Mouse (Mus musculus): ENCODE measurements around the gene Mrpl48. TPM values are rescaled to one million over a fixed set of nuclear protein-coding genes. Genes with fewer than 3 reads are reported as not detected.

Mrpl48 gene
- polyA plus RNA-seq, 1 experiment = 27.5 TPM

DNA sequence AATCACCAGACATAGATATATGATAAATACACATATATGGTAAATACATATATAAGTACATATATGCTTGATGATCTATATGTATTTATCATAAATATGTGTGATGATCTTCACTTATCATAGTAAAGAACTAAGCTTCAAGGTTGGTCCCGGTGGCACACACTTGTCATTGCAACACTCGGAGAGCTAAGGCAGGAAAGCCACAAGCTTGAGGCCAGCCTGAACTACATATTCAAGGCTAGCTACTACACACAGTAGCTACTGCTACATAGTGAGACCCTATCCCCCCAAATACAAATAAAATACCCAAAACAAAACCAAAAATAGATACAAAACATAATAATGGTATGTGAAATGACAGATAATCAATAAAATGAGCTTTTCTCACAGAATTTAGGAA is 72.3 kb downstream of the Mrpl48 start:
- Histone ChIP-seq H3K4me3 (ENCODE audit: insufficient read depth, low read depth, low read length) (no peak overlapping the region), H3K4me1 (ENCODE audit: control insufficient read depth, insufficient read depth, low read length) (peaks cover 2% of the 10 kb centered on the region; the same call in 1 of the 2 replicates), H3K27ac (ENCODE audit: insufficient read depth, low read depth, low read length) (no peak overlapping the region), H3K27me3 (replicated peaks; ENCODE audit: control insufficient read depth, insufficient read depth, low read length) (no peaks in the 10 kb centered on the region), H3K36me3 (ENCODE audit: control insufficient read depth, insufficient read depth, low read length) (peaks cover 2% of the 10 kb centered on the region; the same call in 1 of the 2 replicates)
- WGBS = 84% methylated on average over 2 of the region's 2 CpGs
- TF ChIP-seq CTCF (conservative IDR thresholded peaks at IDR 0.05; ENCODE audit: insufficient read depth, insufficient read length, low read depth, low read length) (no peak), POLR2A (IDR thresholded peaks at IDR 0.05; ENCODE audit: low read depth, low read length) (no peak)
- DNase-seq = no peak

DNA sequence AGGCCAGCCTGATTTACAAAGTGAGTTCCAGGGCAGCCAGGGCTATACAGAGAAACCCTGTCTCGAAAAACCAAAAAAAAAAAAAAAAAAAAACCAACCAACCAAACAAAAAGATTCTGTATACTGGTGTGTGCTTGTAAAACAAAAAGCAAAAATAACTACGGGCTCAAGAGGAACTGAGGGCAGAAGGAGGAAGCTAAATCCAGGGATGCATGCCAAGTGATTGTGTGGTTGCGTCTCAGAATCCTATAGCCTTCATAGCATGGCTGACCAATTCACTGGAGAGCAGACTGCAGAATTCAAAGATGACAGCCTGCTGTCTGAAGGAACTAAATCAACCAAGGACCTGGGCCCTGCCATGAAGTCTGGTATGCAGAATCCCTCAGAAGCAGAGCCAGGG is 73.9 kb downstream of the Mrpl48 start:
- TF ChIP-seq POLR2A (IDR thresholded peaks at IDR 0.05; ENCODE audit: low read depth, low read length) (no peak), CTCF (conservative IDR thresholded peaks at IDR 0.05; ENCODE audit: insufficient read depth, insufficient read length, low read depth, low read length) (no peak)
- WGBS = 69% methylated on average over 3 of the region's 3 CpGs

DNA sequence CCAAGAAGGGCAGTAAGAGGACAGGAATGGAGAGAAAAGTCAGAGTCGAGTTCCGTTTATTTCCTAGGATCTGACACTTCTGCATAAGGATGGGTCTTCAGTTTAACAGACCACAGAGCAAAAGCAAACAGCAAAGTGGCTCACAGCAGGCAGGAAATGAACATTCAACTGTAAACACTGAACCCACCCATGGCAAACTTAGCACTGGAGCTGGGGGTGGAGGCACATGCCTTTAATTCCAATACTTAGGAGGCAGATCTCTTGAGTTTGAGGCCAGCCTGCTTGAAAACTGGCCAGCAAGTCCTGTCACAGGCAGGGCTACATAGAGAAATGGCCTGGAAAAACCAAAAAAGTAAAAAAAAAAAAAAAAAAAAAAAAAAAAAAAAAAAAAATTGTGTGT is 74.6 kb downstream of the Mrpl48 start:
- DNase-seq = no peak

More for the DNA sequence above, 73.9 kb downstream of the Mrpl48 start:
- Histone ChIP-seq H3K4me1 (ENCODE audit: control insufficient read depth, insufficient read depth, low read length) (peaks cover 2% of the 10 kb centered on the region; the same call in 1 of the 2 replicates), H3K4me3 (ENCODE audit: insufficient read depth, low read depth, low read length) (no peak overlapping the region), H3K27ac (ENCODE audit: insufficient read depth, low read depth, low read length) (no peak overlapping the region), H3K36me3 (ENCODE audit: control insufficient read depth, insufficient read depth, low read length) (no peaks in the 10 kb centered on the region), H3K27me3 (replicated peaks; ENCODE audit: control insufficient read depth, insufficient read depth, low read length) (no peaks in the 10 kb centered on the region)
- no peak for DNase-seq

DNA sequence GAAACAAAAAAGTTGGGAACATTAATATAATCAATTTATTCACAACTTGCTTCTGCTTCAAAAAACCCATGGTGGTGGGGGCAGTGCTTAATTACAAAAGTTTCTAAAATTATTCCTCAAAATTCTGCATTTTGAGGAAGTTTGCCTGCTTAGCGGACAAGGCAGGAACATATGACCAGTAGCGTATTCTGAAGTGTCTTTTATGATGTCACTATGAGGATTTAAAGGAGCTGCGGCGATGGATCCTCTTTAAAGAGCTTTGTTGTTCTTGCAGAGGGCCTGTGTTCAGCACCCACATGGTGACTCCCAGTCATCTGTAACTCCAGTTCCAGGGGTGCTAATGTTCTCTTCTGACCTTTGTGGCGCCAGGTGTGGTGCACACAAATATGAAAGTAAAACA is 77.3 kb downstream of the Mrpl48 start:
- WGBS = 94% methylated on average over 5 of the region's 5 CpGs
- DNase-seq = no peak
- TF ChIP-seq POLR2A (IDR thresholded peaks at IDR 0.05; ENCODE audit: low read depth, low read length) (no peak), CTCF (conservative IDR thresholded peaks at IDR 0.05; ENCODE audit: insufficient read depth, insufficient read length, low read depth, low read length) (no peak)
- no peak overlapping the region for H3K27ac ChIP-seq (ENCODE audit: insufficient read depth, low read depth, low read length)
- no peaks in the 10 kb centered on the region for H3K27me3 ChIP-seq (replicated peaks; ENCODE audit: control insufficient read depth, insufficient read depth, low read length)
- H3K36me3 ChIP-seq (ENCODE audit: control insufficient read depth, insufficient read depth, low read length) = no peaks in the 10 kb centered on the region
- no peaks in the 10 kb centered on the region for H3K4me1 ChIP-seq (ENCODE audit: control insufficient read depth, insufficient read depth, low read length)
- H3K4me3 ChIP-seq (ENCODE audit: insufficient read depth, low read depth, low read length) = no peak overlapping the region

More for the DNA sequence above, 74.6 kb downstream of the Mrpl48 start:
- H3K36me3 ChIP-seq (ENCODE audit: control insufficient read depth, insufficient read depth, low read length) = no peaks in the 10 kb centered on the region
- peaks cover 2% of the 10 kb centered on the region; the same call in 1 of the 2 replicates for H3K4me1 ChIP-seq (ENCODE audit: control insufficient read depth, insufficient read depth, low read length)
- no peaks in the 10 kb centered on the region for H3K27me3 ChIP-seq (replicated peaks; ENCODE audit: control insufficient read depth, insufficient read depth, low read length)
- no peak overlapping the region for H3K4me3 ChIP-seq (ENCODE audit: insufficient read depth, low read depth, low read length)
- TF ChIP-seq CTCF (conservative IDR thresholded peaks at IDR 0.05; ENCODE audit: insufficient read depth, insufficient read length, low read depth, low read length) (no peak), POLR2A (IDR thresholded peaks at IDR 0.05; ENCODE audit: low read depth, low read length) (no peak)
- no peak overlapping the region for H3K27ac ChIP-seq (ENCODE audit: insufficient read depth, low read depth, low read length)
- 58% methylated on average over 2 of the region's 2 CpGs for WGBS

DNA sequence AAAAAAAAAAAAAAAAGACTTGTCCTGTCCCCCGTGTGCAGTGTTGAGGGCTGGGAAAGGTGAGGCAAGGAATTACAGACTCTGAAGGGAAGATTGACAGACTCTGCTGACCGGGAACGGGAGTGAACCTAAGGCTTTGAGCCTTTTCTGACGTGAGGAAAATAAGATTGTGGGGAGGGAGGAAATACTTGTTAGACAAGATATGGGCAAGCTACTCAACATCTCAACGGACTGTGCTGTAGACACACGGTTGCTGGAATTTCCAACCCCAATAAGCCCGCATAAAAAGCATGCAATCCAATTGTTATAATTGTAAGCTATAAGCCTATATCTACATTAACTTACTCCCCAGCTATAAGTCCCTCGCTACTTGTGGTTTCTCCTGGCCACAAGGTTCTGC is 83.4 kb downstream of the Mrpl48 start:
- Histone ChIP-seq H3K27ac (ENCODE audit: insufficient read depth, low read depth, low read length) (no peak overlapping the region), H3K4me3 (ENCODE audit: insufficient read depth, low read depth, low read length) (no peak overlapping the region), H3K27me3 (replicated peaks; ENCODE audit: control insufficient read depth, insufficient read depth, low read length) (no peaks in the 10 kb centered on the region), H3K4me1 (ENCODE audit: control insufficient read depth, insufficient read depth, low read length) (no peaks in the 10 kb centered on the region), H3K36me3 (ENCODE audit: control insufficient read depth, insufficient read depth, low read length) (no peaks in the 10 kb centered on the region)
- TF ChIP-seq CTCF (conservative IDR thresholded peaks at IDR 0.05; ENCODE audit: insufficient read depth, insufficient read length, low read depth, low read length) (no peak), POLR2A (IDR thresholded peaks at IDR 0.05; ENCODE audit: low read depth, low read length) (no peak)
- no peak for DNase-seq
- WGBS = 73% methylated on average over 8 of the region's 8 CpGs

DNA sequence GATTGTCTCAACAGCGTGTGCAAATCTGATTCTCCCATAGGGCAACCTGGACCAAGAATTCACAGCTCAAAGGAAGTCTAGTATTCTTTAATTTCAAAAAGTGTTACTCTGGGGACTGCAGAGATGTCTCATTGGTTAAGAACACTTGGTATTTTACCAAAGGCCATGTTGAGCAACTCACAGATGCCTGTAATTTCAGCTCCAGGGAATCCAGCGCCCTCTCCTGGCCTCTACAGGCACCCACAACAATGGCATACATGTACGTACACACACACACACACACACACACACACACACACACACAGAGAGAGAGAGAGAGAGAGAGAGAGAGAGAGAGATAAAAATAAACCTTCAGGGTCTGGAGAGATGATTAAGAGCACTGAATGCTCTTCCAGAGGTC is 85.9 kb downstream of the Mrpl48 start:
- H3K4me3 ChIP-seq (ENCODE audit: insufficient read depth, low read depth, low read length) = no peak overlapping the region
- no peak for TF ChIP-seq CTCF (conservative IDR thresholded peaks at IDR 0.05; ENCODE audit: insufficient read depth, insufficient read length, low read depth, low read length)
- no peak for TF ChIP-seq POLR2A (IDR thresholded peaks at IDR 0.05; ENCODE audit: low read depth, low read length)

DNA sequence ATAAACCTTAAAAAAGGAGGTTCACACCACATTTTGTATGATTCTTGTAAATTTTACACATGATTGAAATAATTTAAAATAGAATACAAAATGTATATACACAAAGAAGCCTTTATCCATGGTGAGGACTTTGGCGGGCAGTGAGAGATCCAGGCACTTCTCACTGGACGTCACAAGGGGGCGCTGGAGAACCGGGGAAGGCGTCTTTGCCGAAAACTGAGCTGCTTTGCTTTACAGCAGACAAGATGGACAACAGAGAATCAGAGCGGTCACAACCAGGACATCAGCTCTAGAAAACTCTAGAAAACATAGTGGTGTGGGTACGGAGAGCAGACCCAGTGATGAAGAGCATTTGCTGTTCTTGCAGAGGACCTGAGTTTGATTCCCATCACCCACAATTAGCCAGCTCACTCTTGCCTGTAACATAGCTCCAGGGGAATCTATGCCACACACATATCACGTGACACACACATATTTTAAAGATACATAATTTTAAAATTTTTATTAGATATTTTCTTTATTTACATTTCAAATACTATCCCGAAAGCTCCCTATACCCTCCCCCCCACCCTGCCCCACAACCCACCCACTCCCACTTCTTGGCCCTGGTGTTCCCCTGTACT is 87.3 kb downstream of the Mrpl48 start:
- WGBS = 21% methylated on average over 10 of the region's 10 CpGs
- no peaks in the 10 kb centered on the region for H3K4me1 ChIP-seq (ENCODE audit: control insufficient read depth, insufficient read depth, low read length)
- no peaks in the 10 kb centered on the region for H3K27me3 ChIP-seq (replicated peaks; ENCODE audit: control insufficient read depth, insufficient read depth, low read length)
- TF ChIP-seq CTCF (conservative IDR thresholded peaks at IDR 0.05; ENCODE audit: insufficient read depth, insufficient read length, low read depth, low read length) = peak; percentile 99
- TF ChIP-seq POLR2A (IDR thresholded peaks at IDR 0.05; ENCODE audit: low read depth, low read length) = no peak
- H3K4me3 ChIP-seq (ENCODE audit: insufficient read depth, low read depth, low read length) = no peak overlapping the region
- H3K36me3 ChIP-seq (ENCODE audit: control insufficient read depth, insufficient read depth, low read length) = no peaks in the 10 kb centered on the region
- peak; percentile 72 for DNase-seq
- H3K27ac ChIP-seq (ENCODE audit: insufficient read depth, low read depth, low read length) = no peak overlapping the region

More for the DNA sequence above, 85.9 kb downstream of the Mrpl48 start:
- Histone ChIP-seq H3K36me3 (ENCODE audit: control insufficient read depth, insufficient read depth, low read length) (no peaks in the 10 kb centered on the region), H3K4me1 (ENCODE audit: control insufficient read depth, insufficient read depth, low read length) (no peaks in the 10 kb centered on the region), H3K27ac (ENCODE audit: insufficient read depth, low read depth, low read length) (no peak overlapping the region), H3K27me3 (replicated peaks; ENCODE audit: control insufficient read depth, insufficient read depth, low read length) (no peaks in the 10 kb centered on the region)
- DNase-seq = no peak
- WGBS = 78% methylated on average over 3 of the region's 3 CpGs

All from kidney, adult 2 months (tissue).